Mouse (Mus musculus): ENCODE data around the gene Tmem178b. TPM values are rescaled to one million over a fixed set of nuclear protein-coding genes. Genes with fewer than 3 reads are reported as not detected.
A peak's percentile ranks its signal among the peaks of the same experiment; 100 is the strongest.

The Tmem178b gene
- polyA plus RNA-seq, 1 experiment from 2014 or later = 0.80 TPM

DNA sequence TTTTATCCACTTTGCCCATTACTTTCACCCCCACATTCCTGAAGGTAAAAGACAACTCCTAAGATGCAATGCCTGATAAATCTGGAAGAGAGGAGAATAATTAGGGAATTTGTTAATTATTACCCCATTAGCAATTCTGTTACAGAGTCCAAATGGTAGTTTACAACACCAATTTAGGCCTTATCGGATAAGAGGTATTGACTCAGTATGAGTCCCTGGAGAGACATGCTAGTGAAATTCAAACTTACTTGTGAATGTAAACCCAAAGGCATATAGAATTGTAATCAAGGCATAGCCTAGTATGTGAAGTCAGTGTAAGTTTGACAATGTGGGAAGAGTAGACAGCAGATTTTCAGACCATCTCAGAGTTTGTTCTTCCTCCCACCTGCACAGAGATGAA, 190.4 kb downstream of the Tmem178b start:
- H3K9me3 ChIP-seq (replicated peaks) = no peaks in the 10 kb centered on the region
- no peak overlapping the region for H3K4me2 ChIP-seq (replicated peaks)
- 86% methylated on average over 1 of the region's 1 CpGs for WGBS
- ATAC-seq (ENCODE audit: insufficient number of reproducible peaks, low FRiP score, low TSS enrichment, low read depth) = no peak
- no peak overlapping the region for H3K4me3 ChIP-seq (replicated peaks)
- H3K4me1 ChIP-seq = no peaks in the 10 kb centered on the region
- H3K27me3 ChIP-seq = no peaks in the 10 kb centered on the region
- H3K9ac ChIP-seq = no peak overlapping the region
- no peak overlapping the region for H3K27ac ChIP-seq (replicated peaks)
- H3K36me3 ChIP-seq = no peaks in the 10 kb centered on the region

DNA sequence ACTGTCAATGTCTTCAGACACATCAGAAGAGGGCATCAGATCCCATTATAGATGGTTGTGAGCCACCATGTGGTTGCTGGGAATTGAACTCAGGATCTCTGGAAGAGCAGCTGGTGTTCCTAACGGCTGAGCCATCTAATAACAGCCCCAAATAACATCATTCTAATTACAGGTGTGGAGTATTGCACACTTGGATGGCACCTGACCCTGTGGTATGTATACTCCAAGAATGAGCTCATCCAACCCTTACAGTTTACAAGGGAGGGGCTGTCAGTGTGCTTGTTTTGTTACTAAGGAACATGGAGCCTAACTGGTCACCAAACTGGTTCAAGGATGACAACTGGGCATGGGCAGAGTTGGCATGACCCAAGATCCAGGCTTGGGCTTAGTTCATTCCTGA, 190.8 kb downstream of the Tmem178b start:
- Histone ChIP-seq H3K36me3 (no peaks in the 10 kb centered on the region), H3K9me3 (replicated peaks) (no peaks in the 10 kb centered on the region), H3K27me3 (no peaks in the 10 kb centered on the region), H3K4me3 (replicated peaks) (no peak overlapping the region), H3K9ac (no peak overlapping the region), H3K4me1 (no peaks in the 10 kb centered on the region), H3K27ac (replicated peaks) (no peak overlapping the region), H3K4me2 (replicated peaks) (no peak overlapping the region)
- ATAC-seq (ENCODE audit: insufficient number of reproducible peaks, low FRiP score, low TSS enrichment, low read depth) = no peak
- 70% methylated on average over 1 of the region's 1 CpGs for WGBS

- Histone ChIP-seq H3K27me3 (no peaks in the 10 kb centered on the region), H3K4me1 (no peaks in the 10 kb centered on the region), H3K9ac (no peak overlapping the region), H3K36me3 (no peaks in the 10 kb centered on the region), H3K27ac (replicated peaks) (no peak overlapping the region), H3K9me3 (replicated peaks) (no peaks in the 10 kb centered on the region), H3K4me3 (replicated peaks) (no peak overlapping the region), H3K4me2 (replicated peaks) (no peak overlapping the region)
- ATAC-seq (ENCODE audit: insufficient number of reproducible peaks, low FRiP score, low TSS enrichment, low read depth) = no peak
- WGBS = 63% methylated on average over 2 of the region's 2 CpGs
These were observed 191.3 kb downstream of the Tmem178b start for GRCm38 (mm10) chr6:40064342-40064741.

DNA sequence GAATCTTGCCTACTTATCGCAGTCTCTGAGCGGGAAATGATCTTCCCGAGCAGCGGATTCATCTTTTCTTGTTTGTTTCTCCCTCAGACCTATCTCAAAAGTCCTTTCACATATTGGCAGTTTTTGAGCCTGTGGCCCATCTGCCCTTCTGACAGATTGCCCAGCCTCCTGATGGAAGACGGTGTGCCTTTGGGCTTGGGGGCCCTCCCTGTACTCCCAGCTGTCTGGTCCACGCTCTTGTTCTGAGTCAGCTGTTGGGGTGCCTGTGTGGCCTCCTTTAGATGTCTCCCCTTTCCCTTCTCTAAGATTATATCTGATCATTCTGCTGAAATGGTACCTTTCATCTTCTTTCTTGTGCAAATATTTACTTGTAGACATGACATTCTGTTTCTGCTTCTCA, 195.4 kb downstream of the Tmem178b start:
- no peak overlapping the region for H3K4me2 ChIP-seq (replicated peaks)

DNA sequence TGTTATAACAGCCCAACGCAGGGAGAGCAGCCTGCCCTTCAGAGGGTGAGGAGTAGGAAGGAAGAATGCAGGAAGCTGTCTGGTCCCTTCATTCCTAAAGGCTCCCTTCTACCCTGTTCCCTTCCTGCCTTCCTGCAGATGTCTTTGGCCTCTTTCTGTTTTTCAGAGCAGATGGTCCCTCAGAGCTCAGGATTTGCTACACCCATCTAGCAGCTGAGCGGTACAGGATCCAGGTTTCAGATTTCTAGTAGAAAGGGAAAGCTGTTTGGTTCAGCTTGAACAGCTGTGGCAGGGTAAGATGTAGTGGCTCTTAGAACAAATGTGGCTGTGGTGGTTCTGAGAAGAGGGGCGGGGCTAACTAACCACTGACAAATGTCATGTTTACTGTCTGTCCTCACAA, 197.9 kb downstream of the Tmem178b start:
- no peaks in the 10 kb centered on the region for H3K9me3 ChIP-seq (replicated peaks)
- peak; percentile 78 for ATAC-seq (ENCODE audit: insufficient number of reproducible peaks, low FRiP score, low TSS enrichment, low read depth)
- H3K9ac ChIP-seq = no peak overlapping the region
- no peaks in the 10 kb centered on the region for H3K27me3 ChIP-seq
- no peak overlapping the region for H3K4me2 ChIP-seq (replicated peaks)
- H3K4me1 ChIP-seq = no peaks in the 10 kb centered on the region
- H3K27ac ChIP-seq (replicated peaks) = no peak overlapping the region
- no peaks in the 10 kb centered on the region for H3K36me3 ChIP-seq
- WGBS = 36% methylated on average over 3 of the region's 3 CpGs
- H3K4me3 ChIP-seq (replicated peaks) = no peak overlapping the region

More for the DNA sequence above, 195.4 kb downstream of the Tmem178b start:
- no peak for ATAC-seq (ENCODE audit: insufficient number of reproducible peaks, low FRiP score, low TSS enrichment, low read depth)
- H3K36me3 ChIP-seq = no peaks in the 10 kb centered on the region
- H3K4me3 ChIP-seq (replicated peaks) = no peak overlapping the region
- H3K9ac ChIP-seq = no peak overlapping the region
- no peak overlapping the region for H3K27ac ChIP-seq (replicated peaks)
- 75% methylated on average over 6 of the region's 6 CpGs for WGBS
- no peaks in the 10 kb centered on the region for H3K27me3 ChIP-seq
- no peaks in the 10 kb centered on the region for H3K9me3 ChIP-seq (replicated peaks)
- H3K4me1 ChIP-seq = no peaks in the 10 kb centered on the region

DNA sequence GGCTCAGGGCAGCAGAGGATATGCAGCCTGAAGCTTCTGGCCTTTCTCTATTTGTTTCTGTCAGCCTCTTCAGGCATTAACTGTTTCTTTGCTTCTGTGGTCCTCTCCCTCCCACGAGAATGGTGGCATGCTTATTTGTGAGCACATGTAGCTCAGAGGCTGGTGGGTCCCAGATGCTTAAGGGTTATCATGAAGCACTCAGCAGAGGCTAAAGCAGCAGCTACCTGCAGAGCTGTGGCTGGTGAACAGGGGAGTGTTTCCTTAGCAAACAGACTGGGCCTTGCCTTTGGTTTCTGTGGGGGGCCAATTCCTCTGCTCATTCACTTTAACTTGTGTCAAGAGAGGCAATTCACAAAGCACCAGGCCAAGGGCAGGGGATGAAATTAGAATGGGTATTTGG, 203.0 kb downstream of the Tmem178b start:
- Histone ChIP-seq H3K9me3 (replicated peaks) (no peaks in the 10 kb centered on the region), H3K27me3 (no peaks in the 10 kb centered on the region), H3K4me2 (replicated peaks) (no peak overlapping the region), H3K36me3 (no peaks in the 10 kb centered on the region), H3K4me1 (no peaks in the 10 kb centered on the region), H3K4me3 (replicated peaks) (no peak overlapping the region), H3K27ac (replicated peaks) (no peak overlapping the region), H3K9ac (no peak overlapping the region)
- 15% methylated on average over 1 of the region's 1 CpGs for WGBS
- no peak for ATAC-seq (ENCODE audit: insufficient number of reproducible peaks, low FRiP score, low TSS enrichment, low read depth)

- H3K4me1 ChIP-seq = no peaks in the 10 kb centered on the region
- no peak overlapping the region for H3K9ac ChIP-seq
- H3K27me3 ChIP-seq = no peaks in the 10 kb centered on the region
- H3K4me3 ChIP-seq (replicated peaks) = no peak overlapping the region
- no peak overlapping the region for H3K27ac ChIP-seq (replicated peaks)
- WGBS = 86% methylated on average over 5 of the region's 5 CpGs
- no peak for ATAC-seq (ENCODE audit: insufficient number of reproducible peaks, low FRiP score, low TSS enrichment, low read depth)
- H3K4me2 ChIP-seq (replicated peaks) = no peak overlapping the region
- H3K9me3 ChIP-seq (replicated peaks) = no peaks in the 10 kb centered on the region
- no peaks in the 10 kb centered on the region for H3K36me3 ChIP-seq
These were observed 203.7 kb downstream of the Tmem178b start for GRCm38 (mm10) chr6:40076670-40077313.

GRCm38 (mm10) chr6:40078353-40078752, 205.3 kb downstream of the Tmem178b start:
- no peak for ATAC-seq (ENCODE audit: insufficient number of reproducible peaks, low FRiP score, low TSS enrichment, low read depth)
- H3K4me3 ChIP-seq (replicated peaks) = no peak overlapping the region
- H3K4me2 ChIP-seq (replicated peaks) = no peak overlapping the region
- H3K36me3 ChIP-seq = no peaks in the 10 kb centered on the region
- no peaks in the 10 kb centered on the region for H3K9me3 ChIP-seq (replicated peaks)
- WGBS = 74% methylated on average over 3 of the region's 3 CpGs
- no peaks in the 10 kb centered on the region for H3K27me3 ChIP-seq
- no peaks in the 10 kb centered on the region for H3K4me1 ChIP-seq
- H3K9ac ChIP-seq = no peak overlapping the region
- no peak overlapping the region for H3K27ac ChIP-seq (replicated peaks)

DNA sequence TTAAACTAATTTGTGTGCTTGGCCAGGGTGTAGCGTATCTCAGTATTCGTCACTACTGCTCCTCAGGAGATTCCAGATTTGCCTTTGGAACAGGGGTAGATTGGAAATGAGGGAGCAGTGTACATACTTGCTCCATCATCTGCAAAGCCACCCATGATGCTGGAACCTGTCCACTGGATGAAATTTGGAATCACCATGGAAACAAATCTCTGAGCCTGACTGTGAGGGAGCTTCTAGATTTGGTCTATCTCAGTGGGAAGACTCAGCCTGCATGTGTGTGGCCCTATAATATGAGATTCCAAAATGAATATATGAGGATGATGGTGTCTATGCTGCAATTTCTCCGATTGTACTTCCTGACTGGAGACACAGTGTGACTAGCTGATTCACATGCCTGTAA, 210.7 kb downstream of the Tmem178b start:
- Histone ChIP-seq H3K27me3 (no peaks in the 10 kb centered on the region), H3K27ac (replicated peaks) (no peak overlapping the region), H3K4me3 (replicated peaks) (no peak overlapping the region), H3K4me2 (replicated peaks) (no peak overlapping the region), H3K9ac (no peak overlapping the region), H3K36me3 (no peaks in the 10 kb centered on the region), H3K4me1 (no peaks in the 10 kb centered on the region), H3K9me3 (replicated peaks) (no peaks in the 10 kb centered on the region)
- ATAC-seq (ENCODE audit: insufficient number of reproducible peaks, low FRiP score, low TSS enrichment, low read depth) = no peak
- 67% methylated on average over 3 of the region's 3 CpGs for WGBS

- Histone ChIP-seq H3K9ac (no peak overlapping the region), H3K27me3 (no peaks in the 10 kb centered on the region), H3K4me2 (replicated peaks) (no peak overlapping the region), H3K36me3 (no peaks in the 10 kb centered on the region), H3K4me1 (no peaks in the 10 kb centered on the region), H3K9me3 (replicated peaks) (no peaks in the 10 kb centered on the region), H3K4me3 (replicated peaks) (no peak overlapping the region), H3K27ac (replicated peaks) (no peak overlapping the region)
- ATAC-seq (ENCODE audit: insufficient number of reproducible peaks, low FRiP score, low TSS enrichment, low read depth) = no peak
- 43% methylated on average over 5 of the region's 5 CpGs for WGBS
These were observed 218.2 kb downstream of the Tmem178b start for GRCm38 (mm10) chr6:40091250-40091651.

DNA sequence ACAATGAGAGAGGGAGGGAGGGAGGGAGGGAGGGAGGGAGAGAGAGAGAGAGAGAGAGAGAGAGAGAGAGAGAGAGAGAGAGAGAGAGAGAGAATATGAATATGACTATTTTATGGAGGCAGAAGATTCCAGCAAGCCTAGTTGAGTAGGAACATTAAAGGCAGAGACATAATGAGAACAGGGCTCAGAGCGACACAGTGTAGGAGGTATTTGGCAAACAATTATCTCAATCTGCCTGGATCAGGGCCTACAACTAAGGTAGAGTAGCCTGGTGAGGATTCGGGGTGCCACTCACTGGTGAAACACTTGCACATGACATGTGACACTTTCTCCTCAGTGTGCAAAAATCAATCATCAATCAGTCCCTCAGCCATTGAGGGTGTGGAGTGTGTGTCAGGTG, 225.4 kb downstream of the Tmem178b start:
- Histone ChIP-seq H3K9me3 (replicated peaks) (no peaks in the 10 kb centered on the region), H3K4me3 (replicated peaks) (no peak overlapping the region), H3K9ac (no peak overlapping the region), H3K27ac (replicated peaks) (no peak overlapping the region), H3K4me2 (replicated peaks) (no peak overlapping the region), H3K27me3 (no peaks in the 10 kb centered on the region), H3K36me3 (no peaks in the 10 kb centered on the region), H3K4me1 (no peaks in the 10 kb centered on the region)
- no peak for ATAC-seq (ENCODE audit: insufficient number of reproducible peaks, low FRiP score, low TSS enrichment, low read depth)
- 86% methylated on average over 2 of the region's 2 CpGs for WGBS

DNA sequence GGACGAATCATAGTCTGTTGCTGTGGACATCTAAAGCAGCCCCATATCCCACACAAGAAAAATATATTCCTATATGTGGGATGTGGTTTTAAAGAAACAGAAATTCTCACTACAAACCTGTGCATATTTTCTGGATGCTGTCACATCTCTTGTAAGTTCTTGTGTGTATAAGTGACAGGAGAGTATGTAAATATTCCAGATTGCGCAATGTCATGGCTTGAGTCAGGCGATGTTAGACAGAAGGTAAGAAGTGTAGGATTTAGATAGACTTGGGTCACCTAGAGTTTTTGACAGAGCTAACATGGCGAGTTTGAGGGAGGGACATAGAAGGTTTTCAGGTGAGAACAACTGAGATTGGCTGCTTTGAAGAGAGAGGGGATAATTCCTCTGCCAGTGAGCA, 228.7 kb downstream of the Tmem178b start:
- Histone ChIP-seq H3K4me2 (replicated peaks) (no peak overlapping the region), H3K4me3 (replicated peaks) (no peak overlapping the region), H3K4me1 (no peaks in the 10 kb centered on the region), H3K36me3 (no peaks in the 10 kb centered on the region), H3K27me3 (no peaks in the 10 kb centered on the region), H3K27ac (replicated peaks) (no peak overlapping the region), H3K9me3 (replicated peaks) (no peaks in the 10 kb centered on the region), H3K9ac (no peak overlapping the region)
- WGBS = 82% methylated on average over 4 of the region's 4 CpGs
- ATAC-seq (ENCODE audit: insufficient number of reproducible peaks, low FRiP score, low TSS enrichment, low read depth) = no peak
